Mouse (Mus musculus): ENCODE measurements around the gene Dram1.

The Dram1 gene

DNA sequence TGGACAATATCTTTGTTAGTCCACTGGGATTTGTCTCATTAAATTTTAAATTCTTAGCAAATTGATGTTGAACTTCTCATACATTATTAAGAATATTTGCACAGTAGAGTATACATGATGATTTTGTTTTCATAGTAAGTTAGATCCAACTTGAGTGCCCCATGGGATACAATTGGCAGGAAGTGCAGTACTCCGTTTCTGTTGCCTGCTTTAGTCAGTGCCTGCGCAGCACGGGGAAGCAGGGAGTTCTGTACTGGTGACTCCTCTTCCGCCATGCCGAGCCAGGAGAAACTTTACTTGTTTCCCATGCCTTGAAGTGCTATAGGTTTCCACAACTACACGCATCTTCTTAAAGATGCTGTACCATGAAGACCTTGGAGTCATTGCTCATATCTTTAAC is 83.8 kb downstream of the Dram1 start:
- no peak for TF ChIP-seq GATA4 (IDR thresholded peaks at IDR 0.05; ENCODE audit: insufficient replicate concordance, low read length)

DNA sequence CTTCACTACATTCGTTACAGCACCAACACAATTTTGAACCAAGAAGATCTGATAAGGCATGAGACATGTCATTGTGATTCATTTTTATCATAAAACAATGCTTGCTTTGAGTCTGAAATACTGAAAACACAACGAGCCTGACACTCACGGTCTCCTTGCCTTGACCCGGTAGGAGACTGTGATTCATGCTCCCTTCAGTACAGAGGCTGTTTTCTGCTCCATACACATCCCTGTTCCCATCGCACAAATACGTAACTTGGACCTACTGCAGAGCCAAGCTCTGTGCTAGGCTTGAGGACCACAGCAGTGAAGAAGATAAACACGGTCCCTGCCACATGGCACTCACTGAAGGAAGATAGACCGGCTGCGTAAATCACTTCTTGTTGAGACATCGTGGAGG is 90.8 kb downstream of the Dram1 start:
- TF ChIP-seq GATA4 (IDR thresholded peaks at IDR 0.05; ENCODE audit: insufficient replicate concordance, low read length): no peak

DNA sequence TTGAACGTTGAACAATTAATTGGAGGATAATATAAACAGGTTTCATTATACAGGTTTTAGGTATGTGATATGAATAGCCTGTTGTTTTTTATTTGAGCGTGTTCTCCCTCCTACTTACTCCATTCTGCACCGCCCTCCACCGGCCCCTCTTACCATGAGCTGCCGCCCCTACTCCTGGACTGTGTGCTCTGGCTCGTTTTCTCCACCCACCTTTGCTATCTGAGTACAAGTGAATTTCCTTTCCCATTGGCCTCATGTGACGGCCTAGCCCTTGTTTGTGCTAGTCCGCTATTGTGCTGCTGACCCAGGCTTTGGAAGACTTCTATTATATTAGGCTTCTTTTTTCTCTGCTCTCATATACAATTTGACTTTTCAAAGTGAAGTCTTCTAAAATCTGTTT is 91.6 kb downstream of the Dram1 start:
- TF ChIP-seq GATA4 (IDR thresholded peaks at IDR 0.05; ENCODE audit: insufficient replicate concordance, low read length): no peak

GRCm38 (mm10) chr10:88284343-88284990 is 94.4 kb downstream of the Dram1 start:
- TF ChIP-seq GATA4 (IDR thresholded peaks at IDR 0.05; ENCODE audit: insufficient replicate concordance, low read length): no peak

GRCm38 (mm10) chr10:88281699-88282098 is 97.2 kb downstream of the Dram1 start:
- TF ChIP-seq GATA4 (IDR thresholded peaks at IDR 0.05; ENCODE audit: insufficient replicate concordance, low read length): no peak

GRCm38 (mm10) chr10:88274045-88274444 is 104.8 kb downstream of the Dram1 start:
- TF ChIP-seq GATA4 (IDR thresholded peaks at IDR 0.05; ENCODE audit: insufficient replicate concordance, low read length): no peak

All from liver, adult (tissue).